In the genomic region with DNA sequence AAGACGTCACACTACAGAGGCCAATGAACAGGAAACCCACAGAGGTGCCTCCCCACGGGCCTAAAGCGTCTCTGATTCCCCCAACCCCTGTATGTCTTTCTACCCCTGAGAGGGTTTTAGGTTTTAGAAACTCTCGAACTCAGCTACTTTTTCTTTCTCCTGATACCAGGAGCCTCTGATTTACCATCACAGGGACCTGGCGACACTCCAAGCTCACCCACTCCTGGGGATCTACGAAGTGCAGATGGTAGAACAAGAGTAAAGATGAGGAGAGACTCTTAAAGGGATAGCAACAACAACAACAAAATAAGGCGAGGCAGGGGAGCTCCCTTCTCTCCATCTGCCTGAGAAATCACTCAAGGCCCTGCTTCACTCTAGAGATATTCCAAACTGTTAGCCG, we compare ENCODE assay signal across 18 mouse cellular contexts. TPM values are rescaled to one million over a fixed set of nuclear protein-coding genes. Genes with fewer than 3 reads are reported as not detected.
DNase-seq lines count a peak whose midpoint lies in the region.
"Had no signal": no experiment of that assay in that cellular context is flagged by ENCODE, and none has a peak within 500 bp of the region (broad histone marks: within the 10 kb centered on the region; RNA-seq: fewer than 3 reads in every experiment).

No protein-coding gene starts in this region.

- DNase-seq in cerebellum, postnatal 10 days: peak; percentile 42 to 47
- DNase-seq in cerebellum, adult 8-10 months: no peak
- DNase-seq in layer of hippocampus, postnatal 36 days: peak; percentile 23 to 26
- DNase-seq in layer of hippocampus, adult 9-10 months (ENCODE audit: low spot score): no peak
- peak; percentile 38 for DNase-seq in right cerebral cortex, postnatal 4 days
- DNase-seq in right cerebral cortex, postnatal 36 days (ENCODE audit: low spot score in 2 of 2): no peak
- DNase-seq: adrenal gland, adult 8-10 months; adrenal gland, postnatal 25 days; cerebellum, adult 18-20 months; cerebellum, adult 9-11 months; cerebellum, postnatal 36 days; embryo, embryonic 11 days; gastrocnemius, postnatal 10 days; gastrocnemius, postnatal 36 days; heart, adult 2 months; heart, postnatal 14 days; heart, postnatal 4 days had no signal

RNA-seq across cellular contexts. Expression of gene Tecta, which starts 12.7 kb away (rescaled TPM):
- total RNA-seq in layer of hippocampus, postnatal 36 days (2021): under 1 TPM; 0.48 to 0.55 TPM
- total RNA-seq: granulocyte monocyte progenitor cell, adult 5-6 weeks had no signal

Comparison
In these comparisons a context has a peak if more than half of its experiments do, and no peak if none do; other contexts are left out.
1. DNase-seq: peak in cerebellum, postnatal 10 days (2 of 2), layer of hippocampus, postnatal 36 days (2 of 2) and right cerebral cortex, postnatal 4 days (single experiment); none in cerebellum, adult 8-10 months (single experiment), layer of hippocampus, adult 9-10 months (single experiment) and right cerebral cortex, postnatal 36 days (0 of 2).